Mouse (Mus musculus) megakaryocyte, embryonic 14.5 days (primary cell): ENCODE measurements around the gene Adipor2.

Source experiments
- FLI1 ChIP-seq: IDR thresholded peaks from 2 replicates; pipeline ENCODE4 v1.6.1; 2012; ENCODE audit warnings: low read length, inconsistent platforms, mixed read lengths
- GATA1 ChIP-seq: IDR thresholded peaks from 3 replicates; pipeline ENCODE4 v1.6.1; 2012; ENCODE audit warnings: mixed read lengths, low read length, inconsistent platforms, borderline replicate concordance

- TF ChIP-seq FLI1: no peak
- no peak for TF ChIP-seq GATA1
Observed at GRCm38 (mm10) chr6:119330506-119330905, 87.0 kb downstream of the Adipor2 start, which contains the start of gene Lrtm2.
